Mouse (Mus musculus): ENCODE results near the gene Prim2. TPM values are rescaled to one million over a fixed set of nuclear protein-coding genes. Genes with fewer than 3 reads are reported as not detected.

The Prim2 gene
- polyA plus RNA-seq (2012; rRNA removed) = 27.4 and 32.5 TPM in 2 replicates
- polyA plus RNA-seq (2014; fragmentation: Nextera tagmentation; extraction: Ambion mirVana) = 33.5 and 34.1 TPM in 2 replicates

DNA sequence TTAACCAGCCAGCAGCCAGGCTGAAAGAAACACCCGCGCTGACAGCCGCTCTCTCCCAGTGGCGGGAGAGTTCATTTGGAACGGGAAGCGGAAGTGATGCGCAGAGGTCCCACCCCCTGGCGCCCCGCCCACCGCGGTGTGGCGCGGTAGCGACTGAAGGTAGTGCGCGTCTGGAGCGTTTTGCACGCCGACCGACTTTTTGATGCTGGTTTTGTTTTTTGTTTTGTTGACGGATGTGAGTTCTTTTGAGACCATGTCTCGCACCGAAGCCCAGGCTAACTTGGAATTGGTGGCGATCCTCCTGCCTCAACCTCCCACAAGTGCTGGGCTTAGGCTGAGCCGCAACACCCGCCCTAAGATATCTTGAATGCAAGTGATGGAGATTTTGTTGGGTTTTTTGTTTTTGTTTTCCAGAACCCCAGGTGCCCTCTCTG lies at the start of gene Prim2:
Gene Prim2 (minus strand): TSS at position 88 of the 434 bp plus-strand sequence.
- peaks cover 4% of the 10 kb centered on the region; the same call in 1 of the 2 replicates for H3K4me1 ChIP-seq (ENCODE audit: control insufficient read depth, insufficient read depth, low read length)
- H3K9me3 ChIP-seq (ENCODE audit: control insufficient read depth, low read length) = no peaks in the 10 kb centered on the region
- H3K36me3 ChIP-seq (ENCODE audit: control insufficient read depth, insufficient read depth, low read length) = peaks cover 18% of the 10 kb centered on the region
- peak within 1 kb of the TSS; percentile 68 for H3K9ac ChIP-seq (ENCODE audit: low read depth, low read length, severe bottlenecking)
- peak within 1 kb of the TSS; percentile 70 for H3K4me3 ChIP-seq (replicated peaks; ENCODE audit: low read length)
- peak within 1 kb of the TSS; percentile 89 for H3K4me2 ChIP-seq (replicated peaks; ENCODE audit: low read depth, low read length, severe bottlenecking)
- ATAC-seq (ENCODE audit: low FRiP score, low read depth) (peak; percentile 89), DNase-seq (ENCODE audit: low spot score) (peak; percentile 87)
- under 1% methylated on average over 26 of the region's 26 CpGs for WGBS
- H3K27me3 ChIP-seq (ENCODE audit: control insufficient read depth, insufficient read depth, low read length) = no peaks in the 10 kb centered on the region
- peak within 1 kb of the TSS; percentile 62 for H3K27ac ChIP-seq (replicated peaks; ENCODE audit: low read depth, low read length)
- peak; percentile 95 for TF ChIP-seq POLR2A (IDR thresholded peaks at IDR 0.05; ENCODE audit: borderline replicate concordance, extremely low read depth, insufficient read depth, insufficient read length)

DNA sequence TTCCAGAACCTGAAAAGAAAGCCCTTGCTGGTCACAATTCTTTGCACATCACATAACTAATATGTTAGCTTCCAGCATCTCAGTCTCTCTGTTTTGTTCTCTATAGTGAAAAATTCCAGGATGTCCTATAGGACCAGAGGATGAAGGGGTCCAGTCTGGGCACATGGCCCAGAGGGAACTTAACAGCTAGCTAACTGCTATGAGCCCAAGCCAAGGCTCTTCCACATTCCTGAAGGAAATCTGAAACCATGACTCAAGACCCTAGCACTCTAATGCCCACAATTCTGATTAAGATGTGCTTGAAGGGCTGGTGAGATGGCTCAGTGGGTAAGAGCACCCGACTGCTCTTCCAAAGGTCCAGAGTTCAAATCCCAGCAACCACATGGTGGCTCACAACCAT lies 48.0 kb upstream of the Prim2 start:
- H3K27me3 ChIP-seq (ENCODE audit: control insufficient read depth, insufficient read depth, low read length) = no peaks in the 10 kb centered on the region
- ATAC-seq (ENCODE audit: low FRiP score, low read depth) (no peak), DNase-seq (ENCODE audit: low spot score) (peak; percentile 13)
- H3K4me3 ChIP-seq (replicated peaks; ENCODE audit: low read length) = no peak overlapping the region
- no peak overlapping the region for H3K27ac ChIP-seq (replicated peaks; ENCODE audit: low read depth, low read length)
- TF ChIP-seq POLR2A (IDR thresholded peaks at IDR 0.05; ENCODE audit: borderline replicate concordance, extremely low read depth, insufficient read depth, insufficient read length) = no peak
- 86% methylated on average over 1 of the region's 1 CpGs for WGBS
- H3K4me2 ChIP-seq (replicated peaks; ENCODE audit: low read depth, low read length, severe bottlenecking) = no peak overlapping the region
- peaks cover 10% of the 10 kb centered on the region; the same call in 1 of the 2 replicates for H3K4me1 ChIP-seq (ENCODE audit: control insufficient read depth, insufficient read depth, low read length)
- H3K9ac ChIP-seq (ENCODE audit: low read depth, low read length, severe bottlenecking) = no peak overlapping the region
- no peaks in the 10 kb centered on the region for H3K9me3 ChIP-seq (ENCODE audit: control insufficient read depth, low read length)
- 0 out of 2 replicates have a peak, but pooled peaks cover 4% of the 10 kb centered on the region for H3K36me3 ChIP-seq (ENCODE audit: control insufficient read depth, insufficient read depth, low read length)

DNA sequence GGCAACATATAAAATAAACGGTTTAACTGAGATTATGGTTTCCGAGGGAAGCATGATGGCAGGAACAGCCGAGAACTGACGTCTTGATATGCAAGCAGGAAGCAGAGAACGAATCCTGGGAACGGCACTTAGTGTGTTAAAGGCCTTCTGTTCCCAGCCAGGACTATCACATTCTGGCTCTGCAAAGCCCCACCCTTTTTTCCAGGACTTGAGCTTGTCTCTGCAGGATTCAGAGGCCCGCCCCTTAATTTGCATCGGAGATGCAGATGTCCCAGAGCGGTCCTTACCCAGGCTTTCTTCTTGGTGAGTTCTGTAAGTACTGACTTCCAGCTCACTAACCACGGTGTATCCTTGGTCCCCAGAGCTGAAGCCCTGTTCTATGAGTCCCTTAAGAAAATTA lies 45.2 kb upstream of the Prim2 start:
- WGBS = 5% methylated on average over 10 of the region's 10 CpGs
- H3K36me3 ChIP-seq (ENCODE audit: control insufficient read depth, insufficient read depth, low read length) = no peaks in the 10 kb centered on the region
- TF ChIP-seq POLR2A (IDR thresholded peaks at IDR 0.05; ENCODE audit: borderline replicate concordance, extremely low read depth, insufficient read depth, insufficient read length) = no peak
- H3K4me1 ChIP-seq (ENCODE audit: control insufficient read depth, insufficient read depth, low read length) = 0 out of 2 replicates have a peak, but pooled peaks cover 7% of the 10 kb centered on the region
- H3K4me2 ChIP-seq (replicated peaks; ENCODE audit: low read depth, low read length, severe bottlenecking) = 0 out of 2 replicates have a peak overlapping the region, but pooled peaks have one; percentile 2
- H3K4me3 ChIP-seq (replicated peaks; ENCODE audit: low read length) = no peak overlapping the region
- ATAC-seq (ENCODE audit: low FRiP score, low read depth) (no peak), DNase-seq (ENCODE audit: low spot score) (peak; percentile 47)
- no peaks in the 10 kb centered on the region for H3K9me3 ChIP-seq (ENCODE audit: control insufficient read depth, low read length)
- H3K9ac ChIP-seq (ENCODE audit: low read depth, low read length, severe bottlenecking) = no peak overlapping the region
- H3K27me3 ChIP-seq (ENCODE audit: control insufficient read depth, insufficient read depth, low read length) = no peaks in the 10 kb centered on the region
- H3K27ac ChIP-seq (replicated peaks; ENCODE audit: low read depth, low read length) = no peak overlapping the region

DNA sequence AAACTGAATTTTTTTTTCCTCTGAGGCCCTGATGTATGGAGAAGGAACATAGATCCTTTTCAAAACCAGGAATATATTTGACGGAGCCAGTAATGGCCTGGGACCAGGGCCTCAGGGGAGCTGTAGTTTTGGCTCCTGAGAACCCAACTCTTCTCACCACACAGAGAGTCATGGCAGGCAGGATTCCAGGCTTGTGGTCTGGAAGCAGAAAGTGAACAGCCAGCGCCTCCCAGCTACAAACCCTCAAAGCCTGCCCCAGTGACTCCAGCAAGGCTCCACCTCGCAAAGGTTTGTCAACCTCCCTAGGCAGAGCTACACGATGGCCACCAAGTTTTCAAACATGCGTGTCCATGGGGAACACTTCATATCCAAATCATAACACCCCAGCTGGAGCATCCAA lies 42.4 kb upstream of the Prim2 start:
- Histone ChIP-seq H3K4me3 (replicated peaks; ENCODE audit: low read length) (no peak overlapping the region), H3K36me3 (ENCODE audit: control insufficient read depth, insufficient read depth, low read length) (no peaks in the 10 kb centered on the region), H3K9me3 (ENCODE audit: control insufficient read depth, low read length) (no peaks in the 10 kb centered on the region), H3K27me3 (ENCODE audit: control insufficient read depth, insufficient read depth, low read length) (no peaks in the 10 kb centered on the region), H3K4me1 (ENCODE audit: control insufficient read depth, insufficient read depth, low read length) (0 out of 2 replicates have a peak, but pooled peaks cover 4% of the 10 kb centered on the region), H3K4me2 (replicated peaks; ENCODE audit: low read depth, low read length, severe bottlenecking) (no peak overlapping the region), H3K9ac (ENCODE audit: low read depth, low read length, severe bottlenecking) (no peak overlapping the region), H3K27ac (replicated peaks; ENCODE audit: low read depth, low read length) (no peak overlapping the region)
- DNase-seq (ENCODE audit: low spot score) (no peak), ATAC-seq (ENCODE audit: low FRiP score, low read depth) (no peak)
- no peak for TF ChIP-seq POLR2A (IDR thresholded peaks at IDR 0.05; ENCODE audit: borderline replicate concordance, extremely low read depth, insufficient read depth, insufficient read length)
- 77% methylated on average over 5 of the region's 5 CpGs for WGBS

DNA sequence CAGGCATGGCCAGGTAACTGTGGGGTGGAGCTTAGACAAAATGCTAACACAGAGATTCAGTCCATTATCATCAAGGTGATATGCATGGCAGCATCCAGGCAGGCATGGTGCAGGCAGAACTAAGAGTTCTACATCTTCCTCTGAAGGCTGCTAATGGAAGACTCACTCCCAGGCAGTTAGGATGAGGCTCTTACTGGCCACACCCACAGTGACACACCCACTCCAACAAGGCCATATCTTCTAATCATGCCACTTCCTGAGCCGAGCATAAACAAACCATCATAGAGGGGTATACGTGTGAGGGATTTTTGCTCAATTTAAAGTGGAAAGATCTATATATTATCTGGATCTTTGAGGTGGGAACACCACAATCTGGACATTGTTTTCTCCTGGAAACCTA lies 40.0 kb upstream of the Prim2 start:
- no peaks in the 10 kb centered on the region for H3K9me3 ChIP-seq (ENCODE audit: control insufficient read depth, low read length)
- H3K4me3 ChIP-seq (replicated peaks; ENCODE audit: low read length) = no peak overlapping the region
- no peaks in the 10 kb centered on the region for H3K27me3 ChIP-seq (ENCODE audit: control insufficient read depth, insufficient read depth, low read length)
- H3K27ac ChIP-seq (replicated peaks; ENCODE audit: low read depth, low read length) = no peak overlapping the region
- ATAC-seq (ENCODE audit: low FRiP score, low read depth) (no peak), DNase-seq (ENCODE audit: low spot score) (no peak)
- no peak for TF ChIP-seq POLR2A (IDR thresholded peaks at IDR 0.05; ENCODE audit: borderline replicate concordance, extremely low read depth, insufficient read depth, insufficient read length)
- no peaks in the 10 kb centered on the region for H3K4me1 ChIP-seq (ENCODE audit: control insufficient read depth, insufficient read depth, low read length)
- no peak overlapping the region for H3K4me2 ChIP-seq (replicated peaks; ENCODE audit: low read depth, low read length, severe bottlenecking)
- H3K9ac ChIP-seq (ENCODE audit: low read depth, low read length, severe bottlenecking) = no peak overlapping the region
- WGBS = 69% methylated on average over 2 of the region's 2 CpGs
- no peaks in the 10 kb centered on the region for H3K36me3 ChIP-seq (ENCODE audit: control insufficient read depth, insufficient read depth, low read length)

All from limb, embryonic 14.5 days (tissue).